Mouse (Mus musculus) lung, adult 2 months (tissue): ENCODE data around the gene Nsun3.

Experiments
- CTCF ChIP-seq: fragments of 200-500 bp; IDR thresholded peaks from 2 replicates; pipeline ENCODE4 v1.5.1; 2011; ENCODE audit warnings: mild to moderate bottlenecking, low read length, control low read depth; ENCODE audit not compliant: insufficient read depth
- POLR2A ChIP-seq: fragments of 200-500 bp; IDR thresholded peaks from 2 replicates; pipeline ENCODE4 v1.6.1; 2011; ENCODE audit warnings: low read depth, mild to moderate bottlenecking, control low read depth, low read length, borderline replicate concordance; ENCODE audit errors: extremely low read depth

DNA sequence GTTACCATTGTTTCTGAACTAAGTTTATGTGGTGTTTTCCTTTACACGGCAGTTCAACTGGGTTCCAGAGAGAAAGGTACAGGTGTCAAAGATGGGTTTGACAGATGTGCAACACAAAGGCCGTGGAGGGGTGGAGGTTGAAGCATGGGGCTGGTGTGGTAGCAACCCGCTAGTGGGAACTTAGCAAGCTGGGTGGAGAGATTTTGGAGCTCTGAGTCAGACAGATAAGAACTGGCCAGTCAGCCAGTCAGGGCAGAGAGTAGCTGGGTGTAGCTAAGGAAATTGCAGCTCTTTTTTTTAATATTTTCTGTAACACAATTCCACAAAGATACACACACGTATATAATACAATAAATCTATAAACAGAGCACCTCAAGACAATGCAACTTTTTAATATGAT is 24.2 kb upstream of the Nsun3 start:
- no peak for TF ChIP-seq CTCF
- no peak for TF ChIP-seq POLR2A
